Mouse (Mus musculus) mouse trophoblast stem cell (cell line): ENCODE measurements around the gene Atp6v0c.
"Not testable (repeated sequence)": the region's sequence is repeated elsewhere in the genome, so short reads cannot be mapped to it uniquely, and the experiment has no call there.

Experiments
- in situ Hi-C, 2 experiments: fragments of 300-500 bp; cut with MseI, MboI; formaldehyde crosslinking; loops; 2 replicates in 1 of 2; 3 replicates in 1 of 2; pipeline ENCODE4 v1.15.1; 2025

The Atp6v0c gene

DNA sequence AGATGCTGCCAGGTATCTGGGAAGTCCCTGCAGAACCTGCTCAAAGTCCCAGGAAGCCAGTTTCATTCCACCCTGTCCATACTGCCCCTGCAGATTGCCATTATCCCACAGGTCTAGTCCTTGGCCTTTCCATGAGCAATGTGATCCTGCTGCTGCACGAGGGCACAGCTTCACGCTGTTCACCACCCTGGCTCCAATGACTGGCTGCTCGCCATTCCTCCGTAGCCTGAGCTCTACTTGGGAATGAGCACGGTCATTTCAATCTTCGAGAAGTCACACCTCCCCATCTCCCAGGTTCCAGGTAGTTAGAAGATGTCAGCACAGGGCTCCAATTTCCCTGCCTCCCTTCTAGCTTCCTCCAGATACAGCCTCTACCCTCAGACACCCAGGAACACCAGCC is 12.4 kb downstream of the Atp6v0c start:
- in situ Hi-C loops = no loop called here

DNA sequence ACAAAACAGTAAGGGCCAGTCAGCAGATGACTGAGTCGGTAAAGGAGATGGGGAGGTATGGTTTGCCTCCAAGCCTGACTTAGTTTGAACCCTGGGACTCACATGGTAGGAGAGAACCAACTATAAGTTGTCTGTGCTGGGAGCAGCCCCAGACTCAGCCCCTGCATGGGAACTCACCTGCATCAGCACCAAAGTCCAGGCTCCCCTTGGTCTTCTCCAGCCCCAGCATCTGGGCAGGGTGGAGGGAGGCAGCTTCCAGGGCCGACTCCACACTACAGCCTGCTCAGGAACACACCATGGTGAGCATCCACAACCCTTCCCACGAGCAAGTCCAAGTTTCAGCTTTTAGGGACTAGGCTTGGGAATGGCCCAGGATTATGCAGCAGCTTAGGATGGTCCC is 13.1 kb downstream of the Atp6v0c start:
- in situ Hi-C loops = no loop called here

GRCm38 (mm10) chr17:24155742-24156141 is 13.8 kb downstream of the Atp6v0c start:
- in situ Hi-C loops = no loop called here

DNA sequence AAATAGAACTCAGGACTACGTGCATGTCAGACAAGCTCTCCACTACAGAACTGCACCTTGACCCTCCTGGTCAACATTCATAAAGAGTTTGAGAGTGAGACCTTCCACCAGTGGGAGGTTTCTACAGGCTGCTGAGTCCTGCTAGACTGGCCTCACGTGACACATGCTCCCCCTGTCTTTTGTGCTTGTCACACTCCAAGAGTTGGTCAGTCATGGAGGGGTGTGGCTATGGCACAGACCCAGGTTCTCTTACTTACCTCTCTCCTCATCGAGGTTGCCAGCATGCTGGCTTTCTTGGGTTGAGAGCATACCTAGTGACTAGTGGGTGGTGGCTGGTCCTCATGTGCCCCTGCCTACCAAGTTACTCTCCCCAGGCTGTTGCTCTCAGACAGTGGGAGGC is 15.0 kb downstream of the Atp6v0c start:
- in situ Hi-C loops = no loop called here

- in situ Hi-C loops = no loop called here
Measured at GRCm38 (mm10) chr17:24151890-24152563, 17.5 kb downstream of the Atp6v0c start.

DNA sequence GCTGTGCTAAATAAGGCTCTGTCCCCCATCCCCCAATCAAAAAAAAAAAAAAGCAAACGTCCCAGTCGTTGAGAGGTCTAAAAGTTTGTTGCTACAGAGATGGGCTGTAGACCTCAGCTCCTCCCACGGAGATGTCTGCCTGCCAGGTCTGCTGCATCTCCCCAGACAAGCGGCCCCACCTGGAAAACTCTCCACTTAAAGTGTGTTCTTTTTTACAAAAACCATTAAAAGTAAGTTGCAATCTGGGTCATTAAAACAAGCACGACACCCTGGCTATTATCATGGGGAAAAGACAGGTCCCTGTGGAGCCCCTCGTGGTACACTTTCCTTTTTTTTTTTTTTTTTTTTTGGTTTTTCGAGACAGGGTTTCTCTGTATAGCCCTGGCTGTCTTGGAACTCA is 18.1 kb downstream of the Atp6v0c start:
- in situ Hi-C loops = no loop called here

- in situ Hi-C loops = no loop called here
Measured at GRCm38 (mm10) chr17:24150824-24151223, 18.7 kb downstream of the Atp6v0c start, which contains the start of gene Pdpk1. Gene Pdpk1 (minus strand): TSS chr17:24150924.

- in situ Hi-C loops = no loop called here
Measured at GRCm38 (mm10) chr17:24149421-24149820, 20.1 kb downstream of the Atp6v0c start.

DNA sequence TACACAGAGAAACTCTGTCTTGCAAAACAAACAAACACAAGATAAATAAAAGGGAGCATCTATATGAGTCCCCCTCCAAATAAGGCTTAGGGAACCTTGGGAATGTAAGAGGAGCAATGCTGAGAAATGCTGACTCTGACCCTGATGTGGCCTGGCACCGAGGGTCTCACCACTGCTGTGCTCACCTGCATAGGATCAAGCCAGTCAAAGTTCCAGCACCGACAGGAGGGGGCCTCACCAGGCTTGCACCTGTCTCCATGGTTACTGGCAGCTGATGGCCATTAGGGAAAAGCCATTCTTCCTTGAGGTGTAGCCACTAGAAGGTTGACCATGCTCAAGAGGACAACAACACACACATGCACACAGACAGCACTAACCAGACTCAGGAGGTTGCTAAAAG is 26.6 kb downstream of the Atp6v0c start:
- in situ Hi-C loops = no loop called here

DNA sequence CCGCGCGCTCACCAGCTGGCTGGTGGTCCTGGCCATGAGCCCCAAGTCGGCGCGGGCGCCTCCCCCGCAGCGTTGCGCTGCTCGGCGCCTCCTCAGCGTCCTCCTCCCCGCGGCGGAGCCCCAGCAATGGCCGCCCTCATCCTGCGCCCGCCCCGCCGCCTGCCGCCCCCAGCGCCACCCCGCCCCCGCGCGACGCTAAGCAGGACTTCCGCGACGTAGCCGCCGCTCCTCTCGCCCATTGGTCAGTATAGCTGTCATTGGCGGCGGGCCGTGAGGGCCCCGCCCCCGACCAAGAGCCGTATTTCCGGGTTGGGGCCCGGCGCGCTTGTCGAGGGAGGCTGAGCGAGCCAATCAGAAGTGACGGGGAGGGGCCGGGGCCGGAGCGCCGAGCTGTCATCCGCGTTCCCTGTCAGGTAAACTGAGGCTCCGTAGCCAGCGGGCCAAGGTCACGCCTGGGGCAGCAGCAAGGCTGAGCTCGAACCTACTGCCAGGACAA is 28.0 kb downstream of the Atp6v0c start:
- in situ Hi-C loops = no loop called here

DNA sequence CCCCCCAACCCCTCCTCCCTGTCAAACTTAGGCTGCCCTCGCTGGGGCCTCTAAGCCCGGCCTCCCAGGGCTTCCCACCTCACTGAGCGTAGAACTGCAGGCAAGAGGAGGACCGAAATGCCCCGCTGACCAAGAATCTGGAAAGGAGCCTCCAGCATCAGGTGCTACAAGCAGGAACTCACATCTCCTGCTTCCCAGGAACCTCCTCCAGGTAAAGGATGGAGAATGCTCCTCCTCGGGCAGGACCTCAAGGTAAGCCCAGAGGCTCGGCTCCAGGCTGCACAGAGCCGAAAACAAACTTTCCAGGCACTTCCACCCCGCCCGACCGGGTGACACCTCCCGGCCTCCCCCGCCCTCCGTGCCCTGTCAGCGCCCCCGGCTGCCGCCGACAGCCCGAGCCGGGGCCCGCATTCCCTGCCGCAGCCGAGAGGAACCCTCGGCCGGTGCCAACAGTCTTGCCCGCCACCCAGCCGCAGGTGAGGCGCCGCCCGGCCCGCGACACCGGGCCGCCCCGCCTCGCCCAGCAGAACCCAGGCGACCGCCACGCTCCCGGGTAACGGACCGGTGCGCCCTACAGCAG is 28.6 kb downstream of the Atp6v0c start:
- in situ Hi-C loops = no loop called here

- in situ Hi-C loops = no loop called here
Measured at GRCm38 (mm10) chr17:24139968-24140367, 29.5 kb downstream of the Atp6v0c start.

DNA sequence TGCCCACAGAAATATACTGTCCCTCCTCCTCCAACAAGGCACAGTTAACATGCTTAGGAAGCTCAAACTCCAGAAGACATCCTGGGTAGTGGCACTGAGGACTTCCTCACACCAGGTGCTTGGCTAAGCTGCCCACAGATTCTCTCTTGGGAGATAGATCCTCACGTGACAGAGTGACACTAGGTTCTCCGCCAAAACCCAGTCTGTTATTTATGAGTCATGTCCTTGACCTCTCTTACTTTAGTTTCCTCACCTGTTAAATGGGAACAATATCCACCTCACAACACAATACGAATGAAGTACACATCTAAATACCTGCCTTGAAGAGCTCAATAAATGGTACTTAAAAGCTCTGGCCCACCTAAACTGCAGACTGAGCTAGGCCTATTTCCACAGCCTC is 30.2 kb downstream of the Atp6v0c start:
- in situ Hi-C loops = no loop called here

DNA sequence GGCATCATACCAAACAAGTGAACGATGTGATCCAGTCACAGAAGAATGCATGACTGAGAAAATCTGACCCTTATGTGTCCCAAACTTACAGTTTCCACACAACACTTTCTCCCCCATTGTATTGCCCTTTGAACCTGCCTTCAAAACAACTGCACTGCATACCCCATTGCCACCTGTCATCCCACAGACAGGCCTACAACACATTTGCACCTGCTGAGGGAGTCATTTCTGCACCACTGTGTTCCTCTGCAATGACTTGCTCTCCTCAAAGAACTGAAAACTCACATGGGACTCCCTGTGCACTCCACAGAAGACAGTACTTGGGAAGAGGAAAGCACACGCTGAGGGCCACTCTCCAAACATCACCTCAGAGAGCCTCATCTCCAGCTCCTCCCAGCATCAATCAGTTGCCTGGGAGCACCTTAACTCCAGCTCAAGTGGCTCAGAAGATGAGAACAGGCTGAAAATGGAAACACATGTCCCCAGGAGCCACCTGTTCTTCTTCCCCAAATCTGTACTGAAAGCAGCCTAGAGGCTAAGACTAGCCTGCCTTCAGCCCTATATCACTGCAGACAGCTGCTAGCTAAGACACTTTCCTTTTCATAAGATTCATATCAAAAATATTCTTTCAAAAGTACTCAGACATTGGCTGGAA is 32.1 kb downstream of the Atp6v0c start:
- in situ Hi-C loops = no loop called here

DNA sequence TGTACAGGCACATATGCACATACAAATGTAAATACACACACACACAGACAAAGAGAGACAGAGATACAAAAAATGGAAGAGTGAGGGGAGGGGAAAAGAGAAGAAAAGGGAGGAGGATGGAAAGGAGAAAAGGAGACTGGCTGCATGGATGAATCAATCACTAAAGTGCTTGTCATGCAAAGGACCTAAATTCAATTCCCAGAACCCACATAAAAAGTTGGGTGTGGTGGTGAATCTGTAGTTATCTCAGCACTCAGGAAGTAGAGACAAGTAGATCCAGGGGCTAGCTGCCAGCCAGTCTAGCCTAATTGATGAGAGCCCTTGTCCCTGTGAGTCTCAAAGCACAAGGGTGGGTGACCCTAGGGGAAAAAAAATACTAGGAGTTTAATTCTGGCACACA is 35.4 kb downstream of the Atp6v0c start:
- in situ Hi-C loops = no loop called here

GRCm38 (mm10) chr17:24132919-24133318 is 36.6 kb downstream of the Atp6v0c start:
- in situ Hi-C loops = not testable (repeated sequence)

DNA sequence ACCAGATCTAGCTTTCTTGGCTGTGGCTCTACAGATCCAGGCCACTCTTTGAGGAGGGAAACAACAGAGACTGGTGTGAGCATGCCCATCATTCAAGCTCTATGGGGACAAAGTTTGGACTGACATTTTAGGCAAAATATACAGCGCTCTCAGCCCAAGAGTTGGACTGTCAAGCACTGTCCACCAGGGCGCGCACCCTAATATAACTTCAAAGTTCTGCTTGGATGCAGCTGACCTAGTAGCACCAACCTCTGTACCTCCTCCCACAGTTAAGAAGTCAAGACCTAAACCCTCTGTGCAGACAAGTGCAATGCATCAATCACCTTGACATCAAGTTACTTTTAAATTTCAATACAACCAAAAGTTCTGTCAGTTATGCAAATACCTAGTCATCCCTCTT is 37.9 kb downstream of the Atp6v0c start:
- in situ Hi-C loops = no loop called here

GRCm38 (mm10) chr17:24129246-24129645 is 40.3 kb downstream of the Atp6v0c start:
- in situ Hi-C loops = not testable (repeated sequence)

- in situ Hi-C loops = no loop called here
Measured at GRCm38 (mm10) chr17:24127592-24127991, 41.9 kb downstream of the Atp6v0c start.

DNA sequence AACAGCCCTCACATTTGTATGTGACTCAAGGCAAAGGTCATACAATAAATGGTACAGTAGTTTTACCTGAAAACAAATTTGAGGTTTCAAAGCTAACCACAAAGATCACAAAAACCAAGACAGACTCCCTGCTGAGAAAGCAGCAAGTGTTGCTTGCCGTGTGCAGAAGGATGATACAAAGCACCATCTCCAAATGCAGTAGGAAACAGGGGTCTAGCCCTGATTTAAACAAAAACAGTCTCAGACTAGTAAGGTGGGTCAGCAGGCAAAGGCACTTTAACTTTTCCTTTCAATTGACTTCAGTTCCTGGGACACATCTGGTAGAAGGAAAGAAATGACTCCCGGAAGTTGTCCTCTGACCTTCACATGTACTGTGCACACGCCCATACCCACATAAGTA is 42.7 kb downstream of the Atp6v0c start:
- in situ Hi-C loops = no loop called here

DNA sequence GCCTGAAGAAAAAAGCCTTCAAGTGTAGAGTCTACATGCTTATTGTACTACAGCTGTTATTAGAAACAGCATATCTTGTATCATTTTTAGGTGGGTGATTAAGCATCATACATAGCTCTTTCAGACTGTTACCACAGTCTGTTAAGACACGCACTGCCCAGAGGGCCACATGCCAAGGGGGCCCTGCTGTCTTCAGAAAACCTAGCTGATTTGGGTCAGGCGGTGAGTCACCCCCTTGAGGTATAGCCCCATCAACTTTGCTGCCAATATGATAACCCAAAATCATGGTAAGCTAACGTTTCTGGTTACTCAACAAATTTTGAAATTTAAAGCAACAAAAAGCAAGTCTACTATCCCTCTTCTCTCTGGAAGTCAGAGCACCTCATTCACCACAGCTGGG is 50.1 kb downstream of the Atp6v0c start:
- in situ Hi-C loops = no loop called here
